Mouse (Mus musculus): ENCODE measurements around the gene Rnps1.
"Not testable (repeated sequence)": the region's sequence is repeated elsewhere in the genome, so short reads cannot be mapped to it uniquely, and the experiment has no call there.

The Rnps1 gene

GRCm38 (mm10) chr17:24429201-24429983, 15.0 kb downstream of the Rnps1 start:
- no peak for DNase-seq (ENCODE audit: low spot score)

DNA sequence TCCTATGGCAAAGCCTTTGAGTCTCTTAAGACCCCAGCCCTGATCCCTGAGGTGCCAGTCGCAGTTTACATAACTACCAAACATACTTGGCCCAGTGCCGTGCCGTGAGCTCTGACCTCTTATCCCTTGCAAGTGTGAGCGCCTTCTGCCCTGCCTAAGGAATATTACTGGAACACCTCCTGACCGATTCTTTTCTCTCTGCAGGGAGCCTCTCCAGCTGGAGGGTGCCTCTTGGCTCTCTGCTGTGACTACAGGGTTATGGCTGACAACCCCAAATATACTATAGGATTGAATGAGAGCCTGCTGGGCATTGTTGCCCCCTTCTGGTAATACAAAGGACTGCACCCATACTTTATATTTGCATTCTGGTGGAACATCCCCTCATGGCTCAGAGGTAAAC, 22.7 kb downstream of the Rnps1 start:
- peak; percentile 62 for DNase-seq (ENCODE audit: low spot score)

GRCm38 (mm10) chr17:24440377-24440776, 26.0 kb downstream of the Rnps1 start:
- no peak for DNase-seq (ENCODE audit: low spot score)

DNA sequence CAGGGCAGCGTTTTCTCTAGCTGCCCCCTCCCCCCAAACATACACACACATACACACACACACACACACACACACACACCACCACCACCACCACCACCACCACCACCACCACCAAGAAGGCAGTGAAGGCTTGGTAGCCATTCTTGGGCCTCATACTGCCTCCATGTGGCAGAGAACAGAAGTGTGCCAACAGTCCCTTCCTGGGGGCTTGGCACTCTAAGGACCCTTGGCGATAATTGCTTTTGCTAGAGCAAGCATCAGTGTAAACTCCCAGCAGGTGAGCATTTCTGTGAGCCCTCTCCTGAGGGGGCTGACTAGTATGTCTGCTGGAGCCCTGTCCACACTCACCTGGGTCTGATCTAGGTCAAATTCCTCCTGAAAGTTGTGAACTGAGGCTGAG, 26.8 kb downstream of the Rnps1 start:
- DNase-seq (ENCODE audit: low spot score) = no peak

GRCm38 (mm10) chr17:24442107-24442506, 27.7 kb downstream of the Rnps1 start:
- DNase-seq (ENCODE audit: low spot score) = no peak

GRCm38 (mm10) chr17:24442632-24443155, 28.3 kb downstream of the Rnps1 start, which contains the start of gene Dnase1l2:
Gene Dnase1l2 (minus strand): TSS chr17:24443105.
- DNase-seq (ENCODE audit: low spot score) = no peak

DNA sequence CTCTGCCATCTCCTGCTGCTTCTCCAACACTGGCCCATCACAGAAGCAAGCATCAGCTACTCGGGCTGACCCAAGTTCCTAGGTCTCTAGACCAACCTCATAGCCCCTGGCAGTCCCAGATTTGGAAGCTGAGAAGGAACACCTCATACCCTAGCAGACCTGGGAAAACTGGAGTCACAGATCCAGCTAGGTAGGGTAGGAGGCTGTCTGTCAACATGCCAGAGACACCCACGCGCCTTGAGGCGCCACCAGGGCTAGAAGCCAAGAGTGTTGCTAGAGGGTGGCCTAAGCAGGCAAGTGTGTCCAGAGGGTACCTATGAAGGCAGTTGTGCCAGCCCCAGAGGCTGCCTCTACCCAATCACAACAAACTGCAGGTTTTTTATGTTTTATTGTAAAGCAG, 29.0 kb downstream of the Rnps1 start:
- DNase-seq (ENCODE audit: low spot score) = peak; percentile 48

- no peak for DNase-seq (ENCODE audit: low spot score)
Observed at GRCm38 (mm10) chr17:24446590-24446989, 32.2 kb downstream of the Rnps1 start.

DNA sequence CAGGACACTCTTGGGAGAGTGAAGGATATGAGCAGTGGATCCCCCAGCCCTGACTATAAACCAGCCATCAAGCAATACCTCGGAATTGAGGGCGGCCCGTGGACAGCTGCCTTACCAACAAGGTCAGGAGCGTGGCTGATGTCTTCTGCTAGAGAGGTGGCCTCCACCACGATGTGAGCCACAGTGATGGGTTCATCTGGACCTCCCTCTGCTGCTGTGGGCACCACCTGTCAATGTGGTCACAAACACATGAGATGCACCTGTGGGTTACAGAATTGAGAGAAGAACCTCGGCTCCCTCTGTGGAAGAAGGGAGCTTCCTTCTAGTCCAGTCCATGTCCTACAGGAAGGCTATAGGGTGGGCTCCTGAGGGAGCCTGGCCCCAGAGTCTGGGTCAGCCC, 35.1 kb downstream of the Rnps1 start:
- DNase-seq (ENCODE audit: low spot score) = no peak

GRCm38 (mm10) chr17:24451220-24451619, 36.9 kb downstream of the Rnps1 start:
- no peak for DNase-seq (ENCODE audit: low spot score)

- DNase-seq (ENCODE audit: low spot score) = no peak
Observed at GRCm38 (mm10) chr17:24453372-24453771, 39.0 kb downstream of the Rnps1 start.

- no peak for DNase-seq (ENCODE audit: low spot score)
Observed at GRCm38 (mm10) chr17:24454218-24454755, 39.9 kb downstream of the Rnps1 start.

GRCm38 (mm10) chr17:24454756-24455522, 40.6 kb downstream of the Rnps1 start:
- DNase-seq (ENCODE audit: low spot score) = peak; percentile 99

DNA sequence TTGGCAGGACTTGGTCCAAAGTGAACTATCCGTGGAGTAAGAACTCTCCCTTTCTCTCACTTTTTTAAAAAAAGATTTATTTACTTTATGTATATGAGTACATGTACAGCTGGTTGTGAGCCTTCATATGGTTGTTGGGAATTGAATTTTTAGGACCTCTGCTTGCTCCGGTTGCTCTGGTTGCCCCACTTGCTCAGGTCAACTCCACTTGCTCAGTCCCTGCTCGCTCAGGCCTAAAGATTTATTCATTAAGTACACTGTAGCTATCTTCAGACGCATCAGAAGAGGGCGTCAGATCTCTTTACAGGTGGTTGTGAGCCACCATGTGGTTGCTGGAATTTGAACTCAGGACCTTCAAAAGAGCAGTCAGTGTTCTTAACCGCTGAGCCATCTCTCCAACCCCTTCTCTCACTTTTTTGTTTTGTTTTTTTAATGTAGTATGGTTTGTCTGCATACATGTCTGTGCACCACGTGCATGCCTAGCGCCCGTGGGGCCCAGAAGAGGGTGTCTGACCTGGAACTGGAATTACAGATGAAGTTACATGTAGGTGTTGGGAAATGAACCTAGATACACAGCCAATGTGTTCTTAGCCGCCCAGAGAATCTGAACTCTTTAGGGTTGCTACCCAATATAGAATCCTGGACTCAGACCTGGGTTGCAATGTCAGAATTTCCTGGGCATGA, 41.3 kb downstream of the Rnps1 start:
- DNase-seq (ENCODE audit: low spot score) = not testable (repeated sequence)

DNA sequence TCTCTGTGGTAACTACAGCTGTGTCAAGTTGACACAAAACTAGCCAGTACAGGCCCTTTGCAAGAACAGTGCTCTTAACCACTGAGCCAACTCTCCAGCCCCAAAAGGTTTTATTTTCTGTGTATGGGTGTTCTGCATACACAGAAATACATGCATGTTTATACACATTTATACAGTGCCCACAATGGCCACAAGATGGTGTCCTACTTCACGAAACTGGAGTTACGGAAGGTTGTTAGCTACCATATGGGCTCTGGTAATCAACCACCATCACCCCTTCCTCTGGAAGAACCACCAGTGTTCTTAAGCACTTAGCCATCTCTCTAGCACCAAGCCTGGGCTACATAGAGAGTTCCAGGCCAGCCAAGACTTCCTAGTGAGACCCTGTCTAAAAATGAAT, 47.2 kb downstream of the Rnps1 start:
- DNase-seq (ENCODE audit: low spot score) = no peak

- DNase-seq (ENCODE audit: low spot score) = no peak
Observed at GRCm38 (mm10) chr17:24462932-24463331, 48.6 kb downstream of the Rnps1 start.

- DNase-seq (ENCODE audit: low spot score) = no peak
Observed at GRCm38 (mm10) chr17:24463374-24464133, 49.2 kb downstream of the Rnps1 start.

- DNase-seq (ENCODE audit: low spot score) = no peak
Observed at GRCm38 (mm10) chr17:24468636-24469246, 54.4 kb downstream of the Rnps1 start.

- DNase-seq (ENCODE audit: low spot score) = no peak
Observed at GRCm38 (mm10) chr17:24469336-24469909, 55.1 kb downstream of the Rnps1 start.

GRCm38 (mm10) chr17:24469910-24470602, 55.7 kb downstream of the Rnps1 start, which contains the start of the genes E4f1 and Pgp:
Gene E4f1 (minus strand): TSS chr17:24470313.
Gene Pgp (plus strand): TSS chr17:24470392.
- peak; percentile 99 for DNase-seq (ENCODE audit: low spot score)
